Mouse (Mus musculus) olfactory bulb, adult 2 months (tissue): ENCODE results near the gene Enpep.

Experiments
- CTCF ChIP-seq: fragments of 200-500 bp; IDR thresholded peaks from 2 replicates; pipeline ENCODE4 v1.5.1; 2012; ENCODE audit warnings: low read depth, mild to moderate bottlenecking, low read length, moderate library complexity; ENCODE audit not compliant: insufficient read depth
- POLR2A ChIP-seq: fragments of 200-500 bp; IDR thresholded peaks from 2 replicates; pipeline ENCODE4 v1.6.1; 2012; ENCODE audit warnings: mild to moderate bottlenecking, low read depth, low read length, moderate library complexity; ENCODE audit not compliant: insufficient read depth

DNA sequence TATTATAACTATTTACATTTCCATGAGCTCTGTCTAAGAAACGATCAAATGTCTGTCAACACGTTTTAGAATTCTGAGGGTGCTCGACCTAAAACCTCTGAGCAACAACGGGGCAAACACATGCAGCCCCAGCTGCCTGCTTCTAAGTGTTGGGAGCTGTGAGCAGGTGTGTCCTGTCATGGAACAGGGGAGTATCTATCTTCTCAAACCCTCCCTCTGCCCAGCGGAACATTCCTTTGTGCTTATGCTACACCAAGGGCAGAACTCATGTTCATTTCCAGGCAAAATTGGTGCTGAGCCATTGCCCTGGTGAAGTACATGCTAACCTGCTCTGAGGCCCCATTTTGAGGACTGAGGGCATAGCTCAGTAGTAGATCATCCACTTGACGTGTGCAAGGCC, 10.9 kb downstream of the Enpep start:
- TF ChIP-seq CTCF (no peak), POLR2A (no peak)
